Mouse (Mus musculus) adrenal gland, postnatal 36 days (tissue): Measurements from ENCODE around the gene Bsdc1. TPM values are rescaled to one million over a fixed set of nuclear protein-coding genes. Genes with fewer than 3 reads are reported as not detected.
"Not testable (repeated sequence)": the region's sequence is repeated elsewhere in the genome, so short reads cannot be mapped to it uniquely, and the experiment has no call there.

Source experiments
- DNase-seq, 2 experiments: peaks; one replicate each; pipeline ENCODE4 v3.0.0; 2021; ENCODE audit warnings: mixed read lengths in 1 of 2
- total RNA-seq, 2 experiments: library from RNA; stranded (reverse); gene quantifications; 2 replicates each; pipeline ENCODE4 v1.2.3; 2021

Bsdc1 gene
- total RNA-seq, 2 experiments from 2014 or later, result 58.1 to 69.5 TPM

DNA sequence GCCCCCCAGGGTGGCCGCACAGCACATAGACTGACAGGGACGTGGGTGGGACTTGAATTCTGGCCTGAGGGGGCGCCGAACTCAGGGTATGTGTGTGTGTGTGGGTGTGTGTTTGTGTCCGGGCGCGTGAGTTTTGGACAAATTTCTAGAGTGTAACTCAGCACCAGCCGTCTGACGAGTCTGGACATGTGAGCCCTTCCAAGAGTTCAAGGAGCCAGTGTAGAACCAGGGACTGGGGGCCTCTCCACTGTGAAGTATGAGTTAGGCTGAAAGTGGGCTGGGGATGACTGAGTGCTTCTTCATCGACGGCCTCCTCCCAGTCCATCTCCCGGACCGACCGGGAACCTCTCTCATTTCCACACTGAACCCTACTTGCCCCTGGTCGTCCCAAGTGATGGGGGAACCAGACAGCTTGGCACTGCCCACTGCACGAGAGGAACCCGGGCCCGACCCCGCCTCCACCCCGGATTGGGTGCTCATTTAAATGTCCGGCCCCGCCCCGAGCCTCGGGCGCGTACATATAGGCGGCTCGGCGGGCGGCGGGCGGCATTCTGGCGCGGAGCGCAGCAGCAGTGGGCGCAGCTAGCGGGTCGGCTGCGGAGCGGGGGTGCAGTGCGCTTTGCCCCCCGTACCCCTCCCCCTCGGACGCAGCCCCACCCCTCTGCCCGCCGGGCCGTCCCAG, 51.8 kb downstream of the Bsdc1 start, which contains the start of gene Marcksl1:
Gene Marcksl1, plus strand, starts transcription at position 496 of the 682 bp plus-strand sequence.
- DNase-seq, result peak; percentile 90 to 94

- no peak for DNase-seq
Observed at GRCm38 (mm10) chr4:129513891-129514290, 52.5 kb downstream of the Bsdc1 start.

GRCm38 (mm10) chr4:129514300-129514898, 53.0 kb downstream of the Bsdc1 start:
- DNase-seq, result peak; percentile 69 to 85

GRCm38 (mm10) chr4:129516925-129517324, 55.5 kb downstream of the Bsdc1 start:
- DNase-seq, result no peak

GRCm38 (mm10) chr4:129518519-129518918, 57.1 kb downstream of the Bsdc1 start:
- DNase-seq, result no peak

DNA sequence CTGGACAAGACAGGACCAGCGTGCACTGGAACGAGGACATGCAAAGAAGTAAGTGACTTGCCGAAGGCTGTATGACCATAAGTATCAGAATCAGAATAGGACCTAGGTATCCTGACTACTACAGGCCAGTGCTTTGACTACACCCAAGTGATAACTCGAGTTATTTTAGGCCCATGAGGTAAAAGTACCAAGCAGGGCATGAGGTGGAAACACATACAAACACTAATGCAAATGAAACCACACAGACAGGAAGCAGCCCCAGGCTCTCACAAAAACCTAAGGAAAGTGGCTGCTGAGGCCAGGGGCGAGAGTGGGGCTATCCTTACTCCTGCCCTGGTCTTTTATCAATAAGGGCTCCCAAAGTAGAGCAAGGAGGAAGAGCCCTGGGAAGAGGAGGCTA, 64.0 kb downstream of the Bsdc1 start:
- DNase-seq, result no peak

GRCm38 (mm10) chr4:129525889-129526288, 64.5 kb downstream of the Bsdc1 start:
- no peak for DNase-seq

GRCm38 (mm10) chr4:129528901-129529300, 67.5 kb downstream of the Bsdc1 start:
- DNase-seq, result not testable (repeated sequence)

Other genes with a start within 250 kb of the Bsdc1 start
- gene C77080, start 200.2 kb upstream of the Bsdc1 start, total RNA-seq, result 10 to 100 TPM; 15.6 to 19.5 TPM
- under 1 TPM; 0.56 to 0.86 TPM for gene Sync, start 174.0 kb upstream of the Bsdc1 start, total RNA-seq
- 100 to 1,000 TPM; 147 TPM for gene Rbbp4, start 126.2 kb upstream of the Bsdc1 start, total RNA-seq
- gene Zbtb8os, start 125.9 kb upstream of the Bsdc1 start, total RNA-seq, result 10 to 100 TPM; 47.3 to 61.4 TPM
- gene Zbtb8a, start 83.5 kb upstream of the Bsdc1 start, total RNA-seq, result 1 to 10 TPM; 6.1 to 9.8 TPM
- gene Zbtb8b, start 20.7 kb upstream of the Bsdc1 start, total RNA-seq, result under 1 TPM; 0.10 to 0.13 TPM
- gene Tssk3, start 29.4 kb downstream of the Bsdc1 start, total RNA-seq, result not detected
- not detected for gene Fam229a, start 29.6 kb downstream of the Bsdc1 start, total RNA-seq
- gene Marcksl1, start 52.0 kb downstream of the Bsdc1 start, total RNA-seq, result 10 to 100 TPM; 53.0 to 56.9 TPM
- 10 to 100 TPM; 49.2 to 59.8 TPM for gene Hdac1, start 81.1 kb downstream of the Bsdc1 start, total RNA-seq
- 1 to 10 TPM; 2.7 to 5.2 TPM for gene Lck, start 112.1 kb downstream of the Bsdc1 start, total RNA-seq
- gene Fam167b, start 117.0 kb downstream of the Bsdc1 start, total RNA-seq, result 10 to 100 TPM; 41.9 to 46.2 TPM
- 100 to 1,000 TPM; 187 to 192 TPM for gene Eif3i, start 139.1 kb downstream of the Bsdc1 start, total RNA-seq
- 10 to 100 TPM; 93.0 to 96.7 TPM for gene Tmem234, start 139.1 kb downstream of the Bsdc1 start, total RNA-seq
- gene Dcdc2b, start 152.7 kb downstream of the Bsdc1 start, total RNA-seq, result 1 to 10 TPM in 1 of 2 experiments, under 1 TPM in 1; 0.73 to 2.6 TPM
- gene Iqcc, start 157.5 kb downstream of the Bsdc1 start, total RNA-seq, result 10 to 100 TPM; 26.2 to 28.0 TPM
- gene Ccdc28b, start 162.4 kb downstream of the Bsdc1 start, total RNA-seq, result 10 to 100 TPM; 32.8 to 34.2 TPM
- gene Txlna, start 179.5 kb downstream of the Bsdc1 start, total RNA-seq, result 10 to 100 TPM; 61.0 to 69.8 TPM
- 10 to 100 TPM; 88.8 to 97.9 TPM for gene Kpna6, start 211.2 kb downstream of the Bsdc1 start, total RNA-seq
- gene Tmem39b, start 235.3 kb downstream of the Bsdc1 start, total RNA-seq, result 10 to 100 TPM; 11.0 to 13.3 TPM